Mouse (Mus musculus): Measurements from ENCODE around the gene Capn2.

- TF ChIP-seq CTCF (IDR thresholded peaks at IDR 0.05; ENCODE audit: low read depth, low read length) (no peak), POLR2AphosphoS5 (IDR thresholded peaks at IDR 0.05; ENCODE audit: insufficient replicate concordance, low read depth, low read length) (no peak), TAL1 (conservative IDR thresholded peaks at IDR 0.05; ENCODE audit: low read depth, low read length) (no peak), GATA1 (IDR thresholded peaks at IDR 0.05; ENCODE audit: borderline replicate concordance, low read length) (no peak), GATA2 (IDR thresholded peaks at IDR 0.05; ENCODE audit: borderline replicate concordance, low read depth, low read length) (no peak)
Measured at GRCm38 (mm10) chr1:182500843-182501242, 16.6 kb downstream of the Capn2 start.
